Mouse (Mus musculus): Measurements from ENCODE around the gene Tmem63c. TPM values are rescaled to one million over a fixed set of nuclear protein-coding genes. Genes with fewer than 3 reads are reported as not detected.

The Tmem63c gene
- polyA plus RNA-seq, 1 experiment from 2014 or later, result 0.17 TPM

GRCm38 (mm10) chr12:87002209-87002608 lies 18.9 kb upstream of the Tmem63c start:
- Histone ChIP-seq H3K9ac (no peak overlapping the region), H3K9me3 (no peaks in the 10 kb centered on the region), H3K4me2 (no peak overlapping the region), H3K4me3 (no peak overlapping the region), H3K36me3 (no peaks in the 10 kb centered on the region), H3K4me1 (peaks cover 4% of the 10 kb centered on the region; the same call in 1 of the 2 replicates), H3K27ac (no peak overlapping the region), H3K27me3 (no peaks in the 10 kb centered on the region)
- 60% methylated on average over 7 of the region's 7 CpGs for WGBS
- ATAC-seq (ENCODE audit: insufficient number of reproducible peaks, insufficient read depth, low FRiP score, low TSS enrichment, low read depth), result no peak

GRCm38 (mm10) chr12:87002815-87003214 lies 18.3 kb upstream of the Tmem63c start:
- WGBS, result 69% methylated on average over 7 of the region's 7 CpGs
- no peak overlapping the region for H3K27ac ChIP-seq

GRCm38 (mm10) chr12:87003606-87004005 lies 17.5 kb upstream of the Tmem63c start:
- ATAC-seq (ENCODE audit: insufficient number of reproducible peaks, insufficient read depth, low FRiP score, low TSS enrichment, low read depth), result no peak
- no peak overlapping the region for H3K4me2 ChIP-seq

More at GRCm38 (mm10) chr12:87002815-87003214, 18.3 kb upstream of the Tmem63c start:
- Histone ChIP-seq H3K4me3 (no peak overlapping the region), H3K4me1 (peaks cover 4% of the 10 kb centered on the region; the same call in 1 of the 2 replicates), H3K4me2 (no peak overlapping the region), H3K27me3 (no peaks in the 10 kb centered on the region), H3K9me3 (no peaks in the 10 kb centered on the region), H3K9ac (no peak overlapping the region), H3K36me3 (no peaks in the 10 kb centered on the region)
- ATAC-seq (ENCODE audit: insufficient number of reproducible peaks, insufficient read depth, low FRiP score, low TSS enrichment, low read depth), result no peak

GRCm38 (mm10) chr12:87004596-87004995 lies 16.5 kb upstream of the Tmem63c start:
- WGBS, result 70% methylated on average over 4 of the region's 4 CpGs

More at GRCm38 (mm10) chr12:87003606-87004005, 17.5 kb upstream of the Tmem63c start:
- Histone ChIP-seq H3K9me3 (no peaks in the 10 kb centered on the region), H3K4me1 (peaks cover 4% of the 10 kb centered on the region; the same call in 1 of the 2 replicates), H3K4me3 (no peak overlapping the region), H3K27ac (no peak overlapping the region), H3K36me3 (no peaks in the 10 kb centered on the region), H3K9ac (no peak overlapping the region), H3K27me3 (no peaks in the 10 kb centered on the region)
- whole genome bisulfite sequencing, result 54% methylated on average over 3 of the region's 3 CpGs

GRCm38 (mm10) chr12:87017041-87017440 lies 4.1 kb upstream of the Tmem63c start:
- WGBS, result 42% methylated on average over 3 of the region's 3 CpGs
- no peak for ATAC-seq (ENCODE audit: insufficient number of reproducible peaks, insufficient read depth, low FRiP score, low TSS enrichment, low read depth)
- Histone ChIP-seq H3K4me1 (no peaks in the 10 kb centered on the region), H3K4me2 (no peak overlapping the region), H3K27me3 (no peaks in the 10 kb centered on the region), H3K36me3 (no peaks in the 10 kb centered on the region), H3K9ac (no peak overlapping the region), H3K4me3 (no peak overlapping the region), H3K27ac (no peak overlapping the region), H3K9me3 (no peaks in the 10 kb centered on the region)

More at GRCm38 (mm10) chr12:87004596-87004995, 16.5 kb upstream of the Tmem63c start:
- Histone ChIP-seq H3K9ac (no peak overlapping the region), H3K4me2 (no peak overlapping the region), H3K4me1 (peaks cover 4% of the 10 kb centered on the region; the same call in 1 of the 2 replicates), H3K27me3 (0 out of 2 replicates have a peak, but pooled peaks cover 4% of the 10 kb centered on the region), H3K36me3 (no peaks in the 10 kb centered on the region), H3K9me3 (no peaks in the 10 kb centered on the region), H3K27ac (no peak overlapping the region), H3K4me3 (no peak overlapping the region)
- ATAC-seq (ENCODE audit: insufficient number of reproducible peaks, insufficient read depth, low FRiP score, low TSS enrichment, low read depth), result no peak

GRCm38 (mm10) chr12:87018756-87019155 lies 2.4 kb upstream of the Tmem63c start:
- WGBS, result 76% methylated on average over 2 of the region's 2 CpGs
- Histone ChIP-seq H3K4me2 (no peak overlapping the region), H3K4me3 (no peak overlapping the region), H3K9me3 (no peaks in the 10 kb centered on the region), H3K36me3 (no peaks in the 10 kb centered on the region), H3K9ac (no peak overlapping the region), H3K4me1 (no peaks in the 10 kb centered on the region), H3K27me3 (peaks cover 4% of the 10 kb centered on the region; the same call in 1 of the 2 replicates), H3K27ac (no peak overlapping the region)
- no peak for ATAC-seq (ENCODE audit: insufficient number of reproducible peaks, insufficient read depth, low FRiP score, low TSS enrichment, low read depth)

- 51% methylated on average over 2 of the region's 2 CpGs for WGBS
- peaks cover 8% of the 10 kb centered on the region for H3K4me1 ChIP-seq
- H3K9me3 ChIP-seq, result no peaks in the 10 kb centered on the region
- H3K4me3 ChIP-seq, result no peak overlapping the region
- H3K9ac ChIP-seq, result no peak overlapping the region
- no peak overlapping the region for H3K4me2 ChIP-seq
- no peaks in the 10 kb centered on the region for H3K36me3 ChIP-seq
- no peak overlapping the region for H3K27ac ChIP-seq
- ATAC-seq (ENCODE audit: insufficient number of reproducible peaks, insufficient read depth, low FRiP score, low TSS enrichment, low read depth), result no peak
- peaks cover 29% of the 10 kb centered on the region for H3K27me3 ChIP-seq
Measured at GRCm38 (mm10) chr12:87022006-87022405, 866 bp downstream of the Tmem63c start.

- WGBS, result 81% methylated on average over 3 of the region's 3 CpGs
- Histone ChIP-seq H3K4me1 (peaks cover 8% of the 10 kb centered on the region), H3K27me3 (peaks cover 43% of the 10 kb centered on the region), H3K9ac (no peak overlapping the region), H3K36me3 (no peaks in the 10 kb centered on the region), H3K9me3 (no peaks in the 10 kb centered on the region), H3K27ac (no peak overlapping the region), H3K4me3 (no peak overlapping the region), H3K4me2 (no peak overlapping the region)
- no peak for ATAC-seq (ENCODE audit: insufficient number of reproducible peaks, insufficient read depth, low FRiP score, low TSS enrichment, low read depth)
Measured at GRCm38 (mm10) chr12:87023456-87023855, 2.3 kb downstream of the Tmem63c start.

- Histone ChIP-seq H3K27ac (no peak overlapping the region), H3K36me3 (no peaks in the 10 kb centered on the region), H3K4me2 (peak overlapping the region; percentile 56), H3K4me1 (peaks cover 8% of the 10 kb centered on the region), H3K4me3 (peak overlapping the region; percentile 34), H3K9me3 (no peaks in the 10 kb centered on the region), H3K27me3 (peaks cover 46% of the 10 kb centered on the region), H3K9ac (no peak overlapping the region)
- WGBS, result 3% methylated on average over 30 of the region's 30 CpGs
- ATAC-seq (ENCODE audit: insufficient number of reproducible peaks, insufficient read depth, low FRiP score, low TSS enrichment, low read depth), result peak; percentile 49; the same call in 1 of the 2 replicates
Measured at GRCm38 (mm10) chr12:87026109-87026870, 5.2 kb downstream of the Tmem63c start.

- H3K9ac ChIP-seq, result no peak overlapping the region
Measured at GRCm38 (mm10) chr12:87026871-87027240, 5.7 kb downstream of the Tmem63c start.

GRCm38 (mm10) chr12:87027391-87027790 lies 6.3 kb downstream of the Tmem63c start:
- Histone ChIP-seq H3K4me3 (no peak overlapping the region), H3K4me2 (no peak overlapping the region), H3K27me3 (peaks cover 46% of the 10 kb centered on the region), H3K9me3 (no peaks in the 10 kb centered on the region), H3K9ac (no peak overlapping the region), H3K36me3 (no peaks in the 10 kb centered on the region), H3K27ac (no peak overlapping the region), H3K4me1 (peaks cover 8% of the 10 kb centered on the region)
- WGBS, result 56% methylated on average over 5 of the region's 5 CpGs
- no peak for ATAC-seq (ENCODE audit: insufficient number of reproducible peaks, insufficient read depth, low FRiP score, low TSS enrichment, low read depth)

More at GRCm38 (mm10) chr12:87026871-87027240, 5.7 kb downstream of the Tmem63c start:
- H3K27me3 ChIP-seq, result peaks cover 46% of the 10 kb centered on the region
- no peaks in the 10 kb centered on the region for H3K36me3 ChIP-seq
- H3K4me1 ChIP-seq, result peaks cover 8% of the 10 kb centered on the region
- peak overlapping the region; percentile 56 for H3K4me2 ChIP-seq
- no peak overlapping the region for H3K27ac ChIP-seq
- WGBS, result 13% methylated on average over 8 of the region's 8 CpGs
- ATAC-seq (ENCODE audit: insufficient number of reproducible peaks, insufficient read depth, low FRiP score, low TSS enrichment, low read depth), result no peak
- H3K4me3 ChIP-seq, result peak overlapping the region; percentile 34
- H3K9me3 ChIP-seq, result no peaks in the 10 kb centered on the region

- Histone ChIP-seq H3K27ac (no peak overlapping the region), H3K4me1 (peaks cover 8% of the 10 kb centered on the region), H3K4me2 (no peak overlapping the region), H3K27me3 (peaks cover 46% of the 10 kb centered on the region), H3K4me3 (no peak overlapping the region), H3K9ac (no peak overlapping the region), H3K9me3 (no peaks in the 10 kb centered on the region), H3K36me3 (no peaks in the 10 kb centered on the region)
- no peak for ATAC-seq (ENCODE audit: insufficient number of reproducible peaks, insufficient read depth, low FRiP score, low TSS enrichment, low read depth)
- 62% methylated on average over 2 of the region's 2 CpGs for WGBS
Measured at GRCm38 (mm10) chr12:87028068-87028467, 6.9 kb downstream of the Tmem63c start.
